Mouse (Mus musculus) layer of hippocampus, adult 8-10 months (tissue): ENCODE measurements around the gene Zfp148. TPM values are rescaled to one million over a fixed set of nuclear protein-coding genes. Genes with fewer than 3 reads are reported as not detected.

ENCODE experiments used
- DNase-seq, 2 experiments: peaks; one replicate each; pipeline ENCODE4 v3.0.0; 2022; ENCODE audit warnings: low spot score in 2 of 2
- total RNA-seq, 4 experiments: library from RNA; stranded (reverse); gene quantifications; 2 replicates each; pipeline ENCODE4 v1.2.4; 2022

The Zfp148 gene
- 100 to 1,000 TPM; 136 to 191 (median 152) TPM for total RNA-seq

- peak; percentile 85 to 90 for DNase-seq
Measured at GRCm38 (mm10) chr16:33379944-33380881, at the start of gene Zfp148. Zfp148 (plus strand) TSS chr16:33380836.

GRCm38 (mm10) chr16:33333015-33333414 lies 47.6 kb upstream of the Zfp148 start:
- no peak for DNase-seq

- DNase-seq = peak; percentile 34 to 67
Measured at GRCm38 (mm10) chr16:33337177-33337576, 43.5 kb upstream of the Zfp148 start.

- no peak for DNase-seq
Measured at GRCm38 (mm10) chr16:33337681-33338080, 43.0 kb upstream of the Zfp148 start.

- DNase-seq = no peak
Measured at GRCm38 (mm10) chr16:33338492-33338891, 42.1 kb upstream of the Zfp148 start.

- no peak for DNase-seq
Measured at GRCm38 (mm10) chr16:33339476-33339875, 41.2 kb upstream of the Zfp148 start.

GRCm38 (mm10) chr16:33342356-33342755 lies 38.3 kb upstream of the Zfp148 start:
- no peak for DNase-seq

GRCm38 (mm10) chr16:33343106-33343505 lies 37.5 kb upstream of the Zfp148 start:
- no peak for DNase-seq

GRCm38 (mm10) chr16:33343601-33344000 lies 37.0 kb upstream of the Zfp148 start:
- no peak for DNase-seq

- DNase-seq = peak; percentile 59 to 66
Measured at GRCm38 (mm10) chr16:33344379-33344778, 36.3 kb upstream of the Zfp148 start.

GRCm38 (mm10) chr16:33344875-33345274 lies 35.8 kb upstream of the Zfp148 start:
- DNase-seq = no peak

- no peak for DNase-seq
Measured at GRCm38 (mm10) chr16:33346376-33346775, 34.3 kb upstream of the Zfp148 start.

GRCm38 (mm10) chr16:33347134-33347533 lies 33.5 kb upstream of the Zfp148 start:
- no peak for DNase-seq

- no peak for DNase-seq
Measured at GRCm38 (mm10) chr16:33357805-33358204, 22.8 kb upstream of the Zfp148 start.

GRCm38 (mm10) chr16:33365772-33366171 lies 14.9 kb upstream of the Zfp148 start:
- no peak for DNase-seq

- no peak for DNase-seq
Measured at GRCm38 (mm10) chr16:33368632-33369031, 12.0 kb upstream of the Zfp148 start.

GRCm38 (mm10) chr16:33370836-33371235 lies 9.8 kb upstream of the Zfp148 start:
- DNase-seq = no peak

- no peak for DNase-seq
Measured at GRCm38 (mm10) chr16:33372611-33373010, 8.0 kb upstream of the Zfp148 start.

- DNase-seq = no peak
Measured at GRCm38 (mm10) chr16:33373326-33373725, 7.3 kb upstream of the Zfp148 start.

- DNase-seq = no peak
Measured at GRCm38 (mm10) chr16:33376266-33376665, 4.4 kb upstream of the Zfp148 start.

- no peak for DNase-seq
Measured at GRCm38 (mm10) chr16:33379219-33379943, 1.3 kb upstream of the Zfp148 start.

GRCm38 (mm10) chr16:33380882-33381613 lies 412 bp downstream of the Zfp148 start:
- DNase-seq = peak in 1 of 2 experiments; percentile 17
